Mouse (Mus musculus): ENCODE data around the gene Aspg. TPM values are rescaled to one million over a fixed set of nuclear protein-coding genes. Genes with fewer than 3 reads are reported as not detected.

Aspg gene
- polyA plus RNA-seq, 2 experiments, result 0.09 TPM; not detected in 1

DNA sequence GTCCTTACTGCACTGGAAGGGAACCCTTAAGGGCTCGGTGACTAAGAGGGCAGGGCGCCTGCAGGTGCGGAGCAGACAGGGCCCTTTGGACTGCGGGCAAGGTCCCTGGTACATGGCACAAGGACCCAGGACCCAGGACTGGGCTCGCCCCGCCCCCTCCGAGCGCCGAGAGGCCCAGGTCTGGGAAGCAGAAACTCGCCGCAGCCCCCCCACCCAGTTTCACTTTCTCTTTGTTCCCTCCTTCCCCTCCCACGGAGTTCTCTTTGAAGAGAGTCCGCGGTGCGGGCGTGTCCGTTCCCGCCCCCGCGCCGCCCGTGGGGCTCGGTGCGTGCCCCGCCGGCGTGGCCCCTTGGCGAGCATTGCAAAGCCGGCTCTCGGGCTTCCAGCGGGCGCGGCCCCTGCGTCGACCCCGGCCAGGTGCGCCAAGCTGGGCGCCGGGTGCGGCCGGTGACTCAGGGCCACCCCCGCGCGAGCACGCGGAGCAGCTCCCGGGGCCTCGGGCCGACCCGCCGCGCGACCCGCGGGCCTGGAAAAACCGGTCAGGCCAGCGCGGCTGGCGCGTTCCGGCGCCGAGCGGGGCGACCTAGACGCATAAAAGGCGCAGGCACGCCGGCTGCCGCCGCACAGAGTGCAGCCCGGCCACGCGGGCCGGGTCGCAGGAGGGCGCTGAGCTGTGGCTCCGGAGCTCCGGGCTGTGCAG, 23.8 kb downstream of the Aspg start:
- no peak for ATAC-seq (ENCODE audit: insufficient read depth)
- Histone ChIP-seq H3K4me2 (ENCODE audit: low read depth) (peak overlapping the region; percentile 62), H3K4me1 (replicated peaks; ENCODE audit: control insufficient read depth in 2 of 2, insufficient read depth in 2 of 2, low read length in 1 of 2) (no peaks in the 10 kb centered on the region), H3K36me3 (replicated peaks; ENCODE audit: control insufficient read depth, insufficient read depth, low read depth) (no peaks in the 10 kb centered on the region), H3K9me3 (ENCODE audit: control insufficient read depth, low read length) (no peaks in the 10 kb centered on the region), H3K27ac (no peak overlapping the region), H3K27me3 (ENCODE audit: control insufficient read depth, insufficient read depth, low read length) (peaks cover 17% of the 10 kb centered on the region), H3K4me3 (ENCODE audit: insufficient read depth in 1 of 2, low read depth in 2 of 2, low read length in 2 of 2) (peak overlapping the region; percentile 38 to 59), H3K9ac (replicated peaks) (no peak overlapping the region)
- under 1% methylated on average over 77 of the region's 79 CpGs for WGBS (ENCODE audit: insufficient replicate concordance)
- TF ChIP-seq CTCF (IDR thresholded peaks at IDR 0.05; ENCODE audit: low read depth) (no peak), EP300 (IDR thresholded peaks at IDR 0.05; ENCODE audit: low read depth) (no peak)
- no peak for DNase-seq (ENCODE audit: low read depth in 3 of 3, low spot score in 3 of 3)

DNA sequence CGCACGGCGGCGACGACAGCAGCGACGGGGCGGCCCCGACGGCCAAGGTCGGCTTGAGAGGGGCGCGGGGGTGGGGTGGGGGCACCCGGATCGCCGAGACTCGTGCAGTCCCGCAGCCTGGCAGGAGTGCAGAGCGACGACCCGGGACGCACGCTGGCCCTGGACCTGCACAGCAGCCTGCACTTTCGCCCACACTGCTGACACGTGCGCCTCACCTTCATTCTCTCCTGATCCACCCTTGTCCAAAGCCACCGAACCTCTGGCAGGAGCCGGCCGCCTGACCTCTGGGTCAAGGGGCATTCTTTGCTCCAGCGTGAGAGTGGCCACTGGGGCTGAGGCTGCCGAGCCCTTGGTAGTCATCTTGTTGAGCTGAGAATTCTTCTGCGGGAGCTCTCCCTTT, 24.5 kb downstream of the Aspg start:
- H3K27ac ChIP-seq, result no peak overlapping the region
- ATAC-seq (ENCODE audit: insufficient read depth), result no peak
- no peaks in the 10 kb centered on the region for H3K9me3 ChIP-seq (ENCODE audit: control insufficient read depth, low read length)
- H3K4me2 ChIP-seq (ENCODE audit: low read depth), result peak overlapping the region; percentile 62
- H3K4me3 ChIP-seq (ENCODE audit: insufficient read depth in 1 of 2, low read depth in 2 of 2, low read length in 2 of 2), result peak overlapping the region; percentile 38 to 59; a peak in 3 of 4 replicates
- H3K9ac ChIP-seq (replicated peaks), result no peak overlapping the region
- H3K36me3 ChIP-seq (replicated peaks; ENCODE audit: control insufficient read depth, insufficient read depth, low read depth), result no peaks in the 10 kb centered on the region
- H3K4me1 ChIP-seq (replicated peaks; ENCODE audit: control insufficient read depth in 2 of 2, insufficient read depth in 2 of 2, low read length in 1 of 2), result no peaks in the 10 kb centered on the region
- no peak for DNase-seq (ENCODE audit: low read depth in 3 of 3, low spot score in 3 of 3)
- 10% methylated on average over 32 of the region's 32 CpGs for WGBS (ENCODE audit: insufficient replicate concordance)
- peaks cover 17% of the 10 kb centered on the region for H3K27me3 ChIP-seq (ENCODE audit: control insufficient read depth, insufficient read depth, low read length)
- TF ChIP-seq CTCF (IDR thresholded peaks at IDR 0.05; ENCODE audit: low read depth) (no peak), EP300 (IDR thresholded peaks at IDR 0.05; ENCODE audit: low read depth) (no peak)

DNA sequence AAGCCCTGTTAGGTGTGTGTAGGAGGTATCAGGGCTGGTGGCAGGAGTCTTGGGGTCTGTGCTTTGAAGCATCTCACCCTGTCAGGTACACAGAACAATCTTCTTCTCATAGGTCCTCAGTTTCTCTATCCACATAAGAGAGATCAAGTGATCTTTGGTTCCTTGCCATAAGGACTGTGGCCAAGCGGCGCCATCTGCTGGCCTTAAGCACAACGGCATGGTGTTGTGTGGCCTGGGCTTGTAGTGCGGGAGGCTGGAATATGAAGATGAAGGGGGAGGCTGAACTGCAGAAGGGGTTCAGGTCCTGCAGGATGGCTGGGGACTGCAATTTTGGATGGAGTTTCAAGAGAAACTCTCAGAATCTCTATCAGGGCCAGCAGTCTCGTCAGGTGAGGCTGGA, 33.8 kb downstream of the Aspg start:
- Histone ChIP-seq H3K9me3 (ENCODE audit: control insufficient read depth, low read length) (no peaks in the 10 kb centered on the region), H3K36me3 (replicated peaks; ENCODE audit: control insufficient read depth, insufficient read depth, low read depth) (no peaks in the 10 kb centered on the region), H3K4me2 (ENCODE audit: low read depth) (no peak overlapping the region), H3K9ac (replicated peaks) (no peak overlapping the region), H3K27me3 (ENCODE audit: control insufficient read depth, insufficient read depth, low read length) (peaks cover 36% of the 10 kb centered on the region), H3K4me3 (ENCODE audit: insufficient read depth in 1 of 2, low read depth in 2 of 2, low read length in 2 of 2) (no peak overlapping the region), H3K27ac (no peak overlapping the region), H3K4me1 (replicated peaks; ENCODE audit: control insufficient read depth in 2 of 2, insufficient read depth in 2 of 2, low read length in 1 of 2) (no peaks in the 10 kb centered on the region)
- TF ChIP-seq EP300 (IDR thresholded peaks at IDR 0.05; ENCODE audit: low read depth) (no peak), CTCF (IDR thresholded peaks at IDR 0.05; ENCODE audit: low read depth) (peak; percentile 85)
- DNase-seq (ENCODE audit: low read depth in 3 of 3, low spot score in 3 of 3) (no peak), ATAC-seq (ENCODE audit: insufficient read depth) (no peak)
- 2% methylated on average over 5 of the region's 5 CpGs for WGBS (ENCODE audit: insufficient replicate concordance)

DNA sequence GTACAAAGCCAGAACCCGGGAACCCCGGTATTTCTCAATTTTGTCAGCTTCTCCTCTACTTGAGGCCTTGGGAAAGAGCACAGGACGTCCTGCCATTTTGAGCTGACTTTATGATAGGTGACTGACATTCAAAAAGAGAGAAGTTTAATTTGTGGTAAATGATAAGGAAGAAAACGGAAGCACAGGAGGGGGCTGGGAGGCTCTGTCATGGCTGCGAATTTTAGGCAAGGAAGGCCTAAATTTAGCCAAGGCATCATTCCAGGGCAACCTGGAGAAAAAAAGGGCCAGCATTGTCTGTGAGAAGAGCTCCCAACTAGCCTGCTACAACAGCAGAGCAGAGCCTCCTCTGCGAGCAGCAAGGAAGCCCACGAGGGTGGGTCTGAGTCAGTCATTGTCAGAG, 34.3 kb downstream of the Aspg start:
- ATAC-seq (ENCODE audit: insufficient read depth) (no peak), DNase-seq (ENCODE audit: low read depth in 3 of 3, low spot score in 3 of 3) (no peak)
- no peak overlapping the region for H3K27ac ChIP-seq
- TF ChIP-seq CTCF (IDR thresholded peaks at IDR 0.05; ENCODE audit: low read depth) (no peak), EP300 (IDR thresholded peaks at IDR 0.05; ENCODE audit: low read depth) (no peak)
- no peaks in the 10 kb centered on the region for H3K9me3 ChIP-seq (ENCODE audit: control insufficient read depth, low read length)
- 23% methylated on average over 7 of the region's 7 CpGs for WGBS (ENCODE audit: insufficient replicate concordance)
- H3K36me3 ChIP-seq (replicated peaks; ENCODE audit: control insufficient read depth, insufficient read depth, low read depth), result no peaks in the 10 kb centered on the region
- no peaks in the 10 kb centered on the region for H3K4me1 ChIP-seq (replicated peaks; ENCODE audit: control insufficient read depth in 2 of 2, insufficient read depth in 2 of 2, low read length in 1 of 2)
- H3K27me3 ChIP-seq (ENCODE audit: control insufficient read depth, insufficient read depth, low read length), result peaks cover 42% of the 10 kb centered on the region
- H3K4me3 ChIP-seq (ENCODE audit: insufficient read depth in 1 of 2, low read depth in 2 of 2, low read length in 2 of 2), result no peak overlapping the region
- no peak overlapping the region for H3K9ac ChIP-seq (replicated peaks)
- no peak overlapping the region for H3K4me2 ChIP-seq (ENCODE audit: low read depth)

DNA sequence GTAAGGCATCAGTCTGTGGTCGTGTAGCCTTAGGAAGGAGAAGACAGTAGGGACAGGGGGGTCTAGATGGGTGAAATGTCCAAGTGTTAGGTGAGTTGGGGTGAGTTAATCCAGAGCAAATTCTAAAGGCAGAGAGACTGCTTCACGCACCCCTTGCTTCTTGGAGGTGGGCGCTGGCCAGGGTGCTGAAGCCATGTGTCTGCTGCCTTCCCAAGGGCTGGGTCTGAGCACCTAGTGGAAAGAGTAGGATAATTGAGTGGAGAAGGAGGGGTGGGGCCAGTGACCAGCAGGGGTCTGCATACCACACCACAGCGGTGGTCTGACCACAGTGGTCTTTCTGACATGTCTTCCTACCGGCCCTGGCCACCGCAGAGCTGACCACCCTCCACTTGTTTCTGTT, 34.8 kb downstream of the Aspg start:
- Histone ChIP-seq H3K4me1 (replicated peaks; ENCODE audit: control insufficient read depth in 2 of 2, insufficient read depth in 2 of 2, low read length in 1 of 2) (no peaks in the 10 kb centered on the region), H3K4me2 (ENCODE audit: low read depth) (no peak overlapping the region), H3K9ac (replicated peaks) (no peak overlapping the region), H3K27ac (no peak overlapping the region), H3K4me3 (ENCODE audit: insufficient read depth in 1 of 2, low read depth in 2 of 2, low read length in 2 of 2) (no peak overlapping the region), H3K27me3 (ENCODE audit: control insufficient read depth, insufficient read depth, low read length) (peaks cover 47% of the 10 kb centered on the region), H3K9me3 (ENCODE audit: control insufficient read depth, low read length) (no peaks in the 10 kb centered on the region), H3K36me3 (replicated peaks; ENCODE audit: control insufficient read depth, insufficient read depth, low read depth) (no peaks in the 10 kb centered on the region)
- TF ChIP-seq CTCF (IDR thresholded peaks at IDR 0.05; ENCODE audit: low read depth) (no peak), EP300 (IDR thresholded peaks at IDR 0.05; ENCODE audit: low read depth) (no peak)
- DNase-seq (ENCODE audit: low read depth in 3 of 3, low spot score in 3 of 3), result no peak
- no peak for ATAC-seq (ENCODE audit: insufficient read depth)
- WGBS (ENCODE audit: insufficient replicate concordance), result 4% methylated on average over 6 of the region's 6 CpGs
